Mouse (Mus musculus): ENCODE data around the gene Zfp941. TPM values are rescaled to one million over a fixed set of nuclear protein-coding genes. Genes with fewer than 3 reads are reported as not detected.
"Not testable (repeated sequence)": the region's sequence is repeated elsewhere in the genome, so short reads cannot be mapped to it uniquely, and the experiment has no call there.

The Zfp941 gene
- total and polyA plus RNA-seq, 2 experiments from 2014 or later = 15.6 to 32.1 TPM

DNA sequence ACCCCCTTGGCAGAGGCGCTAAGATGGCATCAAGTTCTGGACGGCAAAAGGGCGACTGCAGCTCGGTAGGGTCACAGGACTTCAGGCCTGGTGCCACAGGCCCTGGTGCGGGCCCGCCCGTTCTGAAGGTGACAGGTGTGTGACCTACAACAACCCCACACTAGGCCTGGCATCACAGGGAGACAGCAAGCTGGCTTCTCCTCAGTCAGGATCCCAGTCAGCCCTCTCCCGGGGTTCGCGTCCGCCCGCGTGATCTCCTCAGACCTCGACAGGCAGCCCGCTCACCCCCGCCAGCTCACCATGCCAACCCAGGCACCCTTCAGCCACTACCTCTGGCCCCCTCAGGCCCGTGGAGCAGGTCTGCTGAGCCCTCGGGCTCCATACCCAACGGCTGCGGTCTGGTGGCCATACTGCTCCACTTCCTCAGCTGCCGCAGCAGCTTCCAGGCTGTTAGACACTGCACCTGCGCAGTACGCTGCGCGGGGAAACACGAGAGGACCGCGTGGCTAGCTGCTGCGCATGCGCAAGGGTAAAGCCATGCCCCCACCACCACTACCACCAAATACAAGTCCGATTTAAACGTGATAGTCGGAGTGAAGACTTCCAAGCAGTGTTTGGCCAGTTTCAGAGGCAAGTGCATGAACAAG is 34.4 kb downstream of the Zfp941 start, which contains the start of gene Syce1:
Gene Syce1 (minus strand): TSS at position 447 of the 647 bp plus-strand sequence.
- no peaks in the 10 kb centered on the region for H3K4me1 ChIP-seq (ENCODE audit: insufficient read depth)
- H3K27me3 ChIP-seq (ENCODE audit: insufficient read depth, low read length) = no peaks in the 10 kb centered on the region
- 88% methylated on average over 33 of the region's 33 CpGs for WGBS
- H3K27ac ChIP-seq (ENCODE audit: low read depth, low read length) = no peak within 1 kb of the TSS
- ATAC-seq = no peak
- TF ChIP-seq CTCF (IDR thresholded peaks at IDR 0.05; ENCODE audit: low read depth) = no peak
- H3K9ac ChIP-seq = no peak within 1 kb of the TSS
- H3K36me3 ChIP-seq (ENCODE audit: insufficient read depth) = no peaks in the 10 kb centered on the region
- no peak within 1 kb of the TSS for H3K4me3 ChIP-seq (ENCODE audit: low read depth, low read length)
- no peaks in the 10 kb centered on the region for H3K9me3 ChIP-seq (ENCODE audit: low read length)
- no peak for DNase-seq
- H3K4me2 ChIP-seq (ENCODE audit: low read depth) = no peak within 1 kb of the TSS

- DNase-seq = no peak
- H3K9me3 ChIP-seq (ENCODE audit: low read length) = no peaks in the 10 kb centered on the region
- no peaks in the 10 kb centered on the region for H3K27me3 ChIP-seq (ENCODE audit: insufficient read depth, low read length)
- TF ChIP-seq CTCF (IDR thresholded peaks at IDR 0.05; ENCODE audit: low read depth) = no peak
- H3K4me3 ChIP-seq (ENCODE audit: low read depth, low read length) = no peak overlapping the region
- no peak overlapping the region for H3K27ac ChIP-seq (ENCODE audit: low read depth, low read length)
- H3K4me2 ChIP-seq (ENCODE audit: low read depth) = no peak overlapping the region
- WGBS = 47% methylated on average over 4 of the region's 4 CpGs
- no peak overlapping the region for H3K9ac ChIP-seq
- H3K4me1 ChIP-seq (ENCODE audit: insufficient read depth) = no peaks in the 10 kb centered on the region
- ATAC-seq = no peak
- H3K36me3 ChIP-seq (ENCODE audit: insufficient read depth) = no peaks in the 10 kb centered on the region
Observed at GRCm38 (mm10) chr7:140780548-140780947, 41.4 kb downstream of the Zfp941 start.

- TF ChIP-seq CTCF (IDR thresholded peaks at IDR 0.05; ENCODE audit: low read depth) = 0 out of 2 replicates have a peak, but pooled peaks have one; percentile 19
- DNase-seq = no peak
- Histone ChIP-seq H3K27ac (ENCODE audit: low read depth, low read length) (no peak overlapping the region), H3K4me1 (ENCODE audit: insufficient read depth) (no peaks in the 10 kb centered on the region), H3K27me3 (ENCODE audit: insufficient read depth, low read length) (no peaks in the 10 kb centered on the region), H3K9me3 (ENCODE audit: low read length) (no peaks in the 10 kb centered on the region), H3K4me3 (ENCODE audit: low read depth, low read length) (no peak overlapping the region), H3K4me2 (ENCODE audit: low read depth) (no peak overlapping the region), H3K9ac (no peak overlapping the region), H3K36me3 (ENCODE audit: insufficient read depth) (no peaks in the 10 kb centered on the region)
- 81% methylated on average over 12 of the region's 12 CpGs for WGBS
- ATAC-seq = no peak
Observed at GRCm38 (mm10) chr7:140765888-140766739, 55.9 kb downstream of the Zfp941 start.

GRCm38 (mm10) chr7:140765391-140765790 is 56.6 kb downstream of the Zfp941 start:
- not testable (repeated sequence) for H3K4me1 ChIP-seq (ENCODE audit: insufficient read depth); H3K9me3 ChIP-seq (ENCODE audit: low read length); H3K27me3 ChIP-seq (ENCODE audit: insufficient read depth, low read length); H3K4me3 ChIP-seq (ENCODE audit: low read depth, low read length); H3K9ac ChIP-seq; H3K36me3 ChIP-seq (ENCODE audit: insufficient read depth); ATAC-seq; H3K27ac ChIP-seq (ENCODE audit: low read depth, low read length); H3K4me2 ChIP-seq (ENCODE audit: low read depth); DNase-seq
- WGBS = 71% methylated on average over 1 of the region's 1 CpGs

DNA sequence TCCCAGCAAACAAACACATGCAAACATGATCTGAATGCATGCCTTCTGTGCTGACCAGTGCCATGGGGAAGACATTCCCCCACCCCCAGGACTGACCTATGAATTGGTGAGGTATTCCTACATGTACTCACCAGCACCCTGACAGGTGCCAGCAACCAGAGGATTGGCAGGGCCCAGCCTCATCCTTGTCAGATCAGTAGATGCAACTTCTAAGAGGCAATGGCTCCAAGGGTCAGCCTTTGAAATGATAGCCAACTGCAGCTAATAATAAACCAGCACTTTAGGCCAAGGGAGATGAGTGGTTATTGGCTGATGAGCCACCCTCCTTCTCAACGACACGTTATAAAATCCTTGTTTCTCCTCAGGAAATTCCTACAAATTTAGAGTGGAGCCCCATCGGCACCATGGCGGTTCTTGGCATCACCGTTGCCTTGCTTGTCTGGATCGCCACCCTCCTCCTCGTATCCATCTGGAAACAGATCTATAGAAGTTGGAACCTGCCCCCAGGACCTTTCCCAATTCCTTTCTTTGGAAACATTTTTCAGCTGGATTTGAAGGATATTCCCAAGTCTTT is 58.4 kb downstream of the Zfp941 start, which contains the start of gene Cyp2e1:
Gene Cyp2e1 (plus strand): TSS at position 293 of the 574 bp plus-strand sequence.
- no peak for ATAC-seq
- no peak for TF ChIP-seq CTCF (IDR thresholded peaks at IDR 0.05; ENCODE audit: low read depth)
- no peak for DNase-seq

DNA sequence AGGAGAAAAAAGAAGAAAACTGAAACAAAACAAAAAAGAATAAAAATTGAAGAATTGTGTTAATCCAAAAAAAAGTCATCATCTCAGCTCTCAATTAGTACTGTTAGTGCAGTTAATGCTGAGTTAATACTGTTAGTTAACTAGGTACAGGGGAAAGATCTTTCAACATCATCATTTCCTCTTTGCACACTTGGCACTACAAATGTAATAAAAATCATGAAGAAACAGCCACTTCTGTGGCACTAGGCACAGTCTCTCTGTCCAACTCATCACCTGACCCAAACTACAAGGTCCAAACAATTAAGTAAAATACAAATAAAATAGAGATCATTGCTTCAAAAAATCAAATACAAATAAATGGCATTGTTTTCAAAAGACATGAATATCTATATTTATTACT is 61.3 kb downstream of the Zfp941 start:
- TF ChIP-seq CTCF (IDR thresholded peaks at IDR 0.05; ENCODE audit: low read depth) = no peak
- Histone ChIP-seq H3K27me3 (ENCODE audit: insufficient read depth, low read length) (no peaks in the 10 kb centered on the region), H3K4me3 (ENCODE audit: low read depth, low read length) (no peak overlapping the region), H3K4me2 (ENCODE audit: low read depth) (no peak overlapping the region), H3K4me1 (ENCODE audit: insufficient read depth) (no peaks in the 10 kb centered on the region), H3K27ac (ENCODE audit: low read depth, low read length) (no peak overlapping the region), H3K36me3 (ENCODE audit: insufficient read depth) (no peaks in the 10 kb centered on the region), H3K9ac (no peak overlapping the region), H3K9me3 (ENCODE audit: low read length) (no peaks in the 10 kb centered on the region)
- DNase-seq = no peak
- no peak for ATAC-seq

More for the DNA sequence above, 58.4 kb downstream of the Zfp941 start, which contains the start of gene Cyp2e1:
- H3K4me1 ChIP-seq (ENCODE audit: insufficient read depth) = no peaks in the 10 kb centered on the region
- H3K36me3 ChIP-seq (ENCODE audit: insufficient read depth) = no peaks in the 10 kb centered on the region
- H3K4me2 ChIP-seq (ENCODE audit: low read depth) = no peak within 1 kb of the TSS
- no peak within 1 kb of the TSS for H3K4me3 ChIP-seq (ENCODE audit: low read depth, low read length)
- no peak within 1 kb of the TSS for H3K9ac ChIP-seq
- H3K27me3 ChIP-seq (ENCODE audit: insufficient read depth, low read length) = no peaks in the 10 kb centered on the region
- no peak within 1 kb of the TSS for H3K27ac ChIP-seq (ENCODE audit: low read depth, low read length)
- H3K9me3 ChIP-seq (ENCODE audit: low read length) = no peaks in the 10 kb centered on the region
- 90% methylated on average over 7 of the region's 7 CpGs for WGBS

Other genes starting within 250 kb of the Zfp941 start
- gene Olfr46, start 220.9 kb downstream of the Zfp941 start, total RNA-seq (2014; rRNA removed) = not detected in 2 replicates
- not detected in 2 replicates for gene Olfr46, start 220.9 kb downstream of the Zfp941 start, polyA plus RNA-seq (2015; fragmentation: Nextera tagmentation; extraction: Ambion mirVana)
- gene Olfr61, start 193.2 kb downstream of the Zfp941 start, total RNA-seq (2014; rRNA removed) = not detected in 2 replicates
- not detected in 2 replicates for gene Olfr61, start 193.2 kb downstream of the Zfp941 start, polyA plus RNA-seq (2015; fragmentation: Nextera tagmentation; extraction: Ambion mirVana)
- gene Olfr53, start 175.7 kb downstream of the Zfp941 start, total RNA-seq (2014; rRNA removed) = not detected in 2 replicates
- not detected in 2 replicates for gene Olfr53, start 175.7 kb downstream of the Zfp941 start, polyA plus RNA-seq (2015; fragmentation: Nextera tagmentation; extraction: Ambion mirVana)
- gene Olfr539, start 162.2 kb downstream of the Zfp941 start, total RNA-seq (2014; rRNA removed) = under 0.01 TPM in 2 replicates
- 0.05 TPM in 1 of 2 replicates, not detected in the other for gene Olfr539, start 162.2 kb downstream of the Zfp941 start, polyA plus RNA-seq (2015; fragmentation: Nextera tagmentation; extraction: Ambion mirVana)
- not detected in 2 replicates for gene Olfr45, start 140.2 kb downstream of the Zfp941 start, total RNA-seq (2014; rRNA removed)
- not detected in 2 replicates for gene Olfr45, start 140.2 kb downstream of the Zfp941 start, polyA plus RNA-seq (2015; fragmentation: Nextera tagmentation; extraction: Ambion mirVana)
- gene Olfr541, start 124.9 kb downstream of the Zfp941 start, total RNA-seq (2014; rRNA removed) = not detected in 2 replicates
- gene Olfr541, start 124.9 kb downstream of the Zfp941 start, polyA plus RNA-seq (2015; fragmentation: Nextera tagmentation; extraction: Ambion mirVana) = not detected in 2 replicates
- gene Cyp2e1, start 58.4 kb downstream of the Zfp941 start, total RNA-seq (2014; rRNA removed) = not detected in 2 replicates
- gene Cyp2e1, start 58.4 kb downstream of the Zfp941 start, polyA plus RNA-seq (2015; fragmentation: Nextera tagmentation; extraction: Ambion mirVana) = not detected in 2 replicates
- gene Syce1, start 34.3 kb downstream of the Zfp941 start, total RNA-seq (2014; rRNA removed) = not detected in 2 replicates
- gene Syce1, start 34.3 kb downstream of the Zfp941 start, polyA plus RNA-seq (2015; fragmentation: Nextera tagmentation; extraction: Ambion mirVana) = 0.30 TPM in 1 of 2 replicates, not detected in the other
- gene Urah, start 12.8 kb upstream of the Zfp941 start, total RNA-seq (2014; rRNA removed) = not detected in 2 replicates
- 0.48 and 0.64 TPM in 2 replicates for gene Urah, start 12.8 kb upstream of the Zfp941 start, polyA plus RNA-seq (2015; fragmentation: Nextera tagmentation; extraction: Ambion mirVana)
- gene Scgb1c1, start 23.4 kb upstream of the Zfp941 start, total RNA-seq (2014; rRNA removed) = not detected in 2 replicates
- gene Scgb1c1, start 23.4 kb upstream of the Zfp941 start, polyA plus RNA-seq (2015; fragmentation: Nextera tagmentation; extraction: Ambion mirVana) = 0.48 TPM in 1 of 2 replicates, not detected in the other
- not detected in 2 replicates for gene Odf3, start 25.6 kb upstream of the Zfp941 start, total RNA-seq (2014; rRNA removed)
- 0.10 and 0.13 TPM in 2 replicates for gene Odf3, start 25.6 kb upstream of the Zfp941 start, polyA plus RNA-seq (2015; fragmentation: Nextera tagmentation; extraction: Ambion mirVana)
- gene Gm45785, start 34.2 kb upstream of the Zfp941 start, total RNA-seq (2014; rRNA removed) = 2.0 and 4.2 TPM in 2 replicates
- not detected in 2 replicates for gene Gm45785, start 34.2 kb upstream of the Zfp941 start, polyA plus RNA-seq (2015; fragmentation: Nextera tagmentation; extraction: Ambion mirVana)
- gene Ric8a, start 34.8 kb upstream of the Zfp941 start, total RNA-seq (2014; rRNA removed) = 98.8 and 123 TPM in 2 replicates
- 79.5 and 91.8 TPM in 2 replicates for gene Ric8a, start 34.8 kb upstream of the Zfp941 start, polyA plus RNA-seq (2015; fragmentation: Nextera tagmentation; extraction: Ambion mirVana)
- gene Bet1l, start 35.4 kb upstream of the Zfp941 start, total RNA-seq (2014; rRNA removed) = 30.8 and 34.5 TPM in 2 replicates
- gene Bet1l, start 35.4 kb upstream of the Zfp941 start, polyA plus RNA-seq (2015; fragmentation: Nextera tagmentation; extraction: Ambion mirVana) = 48.8 and 58.0 TPM in 2 replicates
- 164 and 174 TPM in 2 replicates for gene Psmd13, start 59.8 kb upstream of the Zfp941 start, total RNA-seq (2014; rRNA removed)
- gene Psmd13, start 59.8 kb upstream of the Zfp941 start, polyA plus RNA-seq (2015; fragmentation: Nextera tagmentation; extraction: Ambion mirVana) = 274 and 298 TPM in 2 replicates
- 41.9 and 46.3 TPM in 2 replicates for gene Sirt3, start 60.1 kb upstream of the Zfp941 start, total RNA-seq (2014; rRNA removed)
- 44.2 and 48.3 TPM in 2 replicates for gene Sirt3, start 60.1 kb upstream of the Zfp941 start, polyA plus RNA-seq (2015; fragmentation: Nextera tagmentation; extraction: Ambion mirVana)
- gene Cox8b, start 78.3 kb upstream of the Zfp941 start, total RNA-seq (2014; rRNA removed) = not detected in 2 replicates
- not detected in 2 replicates for gene Cox8b, start 78.3 kb upstream of the Zfp941 start, polyA plus RNA-seq (2015; fragmentation: Nextera tagmentation; extraction: Ambion mirVana)
- 0.85 and 1.00 TPM in 2 replicates for gene Nlrp6, start 98.7 kb upstream of the Zfp941 start, total RNA-seq (2014; rRNA removed)
- gene Nlrp6, start 98.7 kb upstream of the Zfp941 start, polyA plus RNA-seq (2015; fragmentation: Nextera tagmentation; extraction: Ambion mirVana) = 0.98 and 1.3 TPM in 2 replicates
- gene Pgghg, start 119.2 kb upstream of the Zfp941 start, total RNA-seq (2014; rRNA removed) = 7.2 and 8.5 TPM in 2 replicates
- gene Pgghg, start 119.2 kb upstream of the Zfp941 start, polyA plus RNA-seq (2015; fragmentation: Nextera tagmentation; extraction: Ambion mirVana) = 4.7 and 5.3 TPM in 2 replicates
- 0.86 TPM in 1 of 2 replicates, not detected in the other for gene Ifitm5, start 128.1 kb upstream of the Zfp941 start, total RNA-seq (2014; rRNA removed)
- gene Ifitm5, start 128.1 kb upstream of the Zfp941 start, polyA plus RNA-seq (2015; fragmentation: Nextera tagmentation; extraction: Ambion mirVana) = 0.28 and 0.45 TPM in 2 replicates
- not detected in 2 replicates for gene Gm45717, start 133.8 kb upstream of the Zfp941 start, total RNA-seq (2014; rRNA removed)
- gene Gm45717, start 133.8 kb upstream of the Zfp941 start, polyA plus RNA-seq (2015; fragmentation: Nextera tagmentation; extraction: Ambion mirVana) = not detected in 2 replicates
- gene Ifitm2, start 133.8 kb upstream of the Zfp941 start, total RNA-seq (2014; rRNA removed) = 45.2 and 55.6 TPM in 2 replicates
- 240 and 270 TPM in 2 replicates for gene Ifitm2, start 133.8 kb upstream of the Zfp941 start, polyA plus RNA-seq (2015; fragmentation: Nextera tagmentation; extraction: Ambion mirVana)
- gene Ifitm1, start 145.0 kb upstream of the Zfp941 start, total RNA-seq (2014; rRNA removed) = 10.5 and 12.7 TPM in 2 replicates
- gene Ifitm1, start 145.0 kb upstream of the Zfp941 start, polyA plus RNA-seq (2015; fragmentation: Nextera tagmentation; extraction: Ambion mirVana) = 14.5 and 19.4 TPM in 2 replicates
- 12.2 and 35.9 TPM in 2 replicates for gene Ifitm3, start 188.6 kb upstream of the Zfp941 start, total RNA-seq (2014; rRNA removed)
- 78.8 and 81.3 TPM in 2 replicates for gene Ifitm3, start 188.6 kb upstream of the Zfp941 start, polyA plus RNA-seq (2015; fragmentation: Nextera tagmentation; extraction: Ambion mirVana)
- 2.0 TPM in 1 of 2 replicates, not detected in the other for gene Ifitm6, start 195.7 kb upstream of the Zfp941 start, total RNA-seq (2014; rRNA removed)
- 0.34 and 0.38 TPM in 2 replicates for gene Ifitm6, start 195.7 kb upstream of the Zfp941 start, polyA plus RNA-seq (2015; fragmentation: Nextera tagmentation; extraction: Ambion mirVana)
- not detected in 2 replicates for gene Gm17387, start 207.0 kb upstream of the Zfp941 start, total RNA-seq (2014; rRNA removed)
- gene Gm17387, start 207.0 kb upstream of the Zfp941 start, polyA plus RNA-seq (2015; fragmentation: Nextera tagmentation; extraction: Ambion mirVana) = not detected in 2 replicates
- gene B4galnt4, start 238.9 kb upstream of the Zfp941 start, total RNA-seq (2014; rRNA removed) = 126 and 163 TPM in 2 replicates
- gene B4galnt4, start 238.9 kb upstream of the Zfp941 start, polyA plus RNA-seq (2015; fragmentation: Nextera tagmentation; extraction: Ambion mirVana) = 42.3 and 47.4 TPM in 2 replicates